Mouse (Mus musculus): ENCODE measurements around the gene Gm5152.
"Not testable (repeated sequence)": the region's sequence is repeated elsewhere in the genome, so short reads cannot be mapped to it uniquely, and the experiment has no call there.

The Gm5152 gene

GRCm38 (mm10) chr5:10246426-10246825, at the start of gene Gm5152:
Gm5152 (minus strand) TSS chr5:10246526.
- DNase-seq (ENCODE audit: low spot score in 2 of 2) = not testable (repeated sequence)

GRCm38 (mm10) chr5:10254768-10255167, 8.4 kb upstream of the Gm5152 start:
- not testable (repeated sequence) for DNase-seq (ENCODE audit: low spot score in 2 of 2)

- not testable (repeated sequence) for DNase-seq (ENCODE audit: low spot score in 2 of 2)
Measured at GRCm38 (mm10) chr5:10245770-10246169, 556 bp downstream of the Gm5152 start.

GRCm38 (mm10) chr5:10240436-10240835, 5.9 kb downstream of the Gm5152 start:
- not testable (repeated sequence) for DNase-seq (ENCODE audit: low spot score in 2 of 2)

GRCm38 (mm10) chr5:10220317-10220716, 26.0 kb downstream of the Gm5152 start:
- DNase-seq (ENCODE audit: low spot score in 2 of 2) = no peak

- DNase-seq (ENCODE audit: low spot score in 2 of 2) = no peak
Measured at GRCm38 (mm10) chr5:10203067-10203466, 43.3 kb downstream of the Gm5152 start.

GRCm38 (mm10) chr5:10196880-10197279, 49.4 kb downstream of the Gm5152 start:
- DNase-seq (ENCODE audit: low spot score in 2 of 2) = no peak

Data from urinary bladder, postnatal 4 days (tissue).